Mouse (Mus musculus): ENCODE results near the gene Mrc1.

Mrc1 gene

GRCm38 (mm10) chr2:14244157-14244556 lies 15.0 kb downstream of the Mrc1 start:
- in situ Hi-C loops (cut with MboI, MseI): no loop called here

- in situ Hi-C loops (cut with MboI, MseI): no loop called here
These were observed 15.5 kb downstream of the Mrc1 start for GRCm38 (mm10) chr2:14244668-14245067.

- in situ Hi-C loops (cut with MboI, MseI): no loop called here
These were observed 20.8 kb downstream of the Mrc1 start for GRCm38 (mm10) chr2:14249839-14250564.

- in situ Hi-C loops (cut with MboI, MseI): no loop called here
These were observed 22.7 kb downstream of the Mrc1 start for GRCm38 (mm10) chr2:14251938-14252337.

- in situ Hi-C loops (cut with MboI, MseI): no loop called here
These were observed 29.2 kb downstream of the Mrc1 start for GRCm38 (mm10) chr2:14258345-14258850.

GRCm38 (mm10) chr2:14262090-14262489 lies 32.9 kb downstream of the Mrc1 start:
- in situ Hi-C loops (cut with MboI, MseI): no loop called here

- in situ Hi-C loops (cut with MboI, MseI): no loop called here
These were observed 40.0 kb downstream of the Mrc1 start for GRCm38 (mm10) chr2:14269160-14269559.

GRCm38 (mm10) chr2:14272088-14272487 lies 42.9 kb downstream of the Mrc1 start:
- in situ Hi-C loops (cut with MboI, MseI): no loop called here

- in situ Hi-C loops (cut with MboI, MseI): no loop called here
These were observed 46.6 kb downstream of the Mrc1 start for GRCm38 (mm10) chr2:14275796-14276195.

- in situ Hi-C loops (cut with MboI, MseI): no loop called here
These were observed 50.1 kb downstream of the Mrc1 start for GRCm38 (mm10) chr2:14279256-14279655.

GRCm38 (mm10) chr2:14279795-14280194 lies 50.6 kb downstream of the Mrc1 start:
- in situ Hi-C loops (cut with MboI, MseI): no loop called here

- in situ Hi-C loops (cut with MboI, MseI): no loop called here
These were observed 66.1 kb downstream of the Mrc1 start for GRCm38 (mm10) chr2:14295334-14295733.

- in situ Hi-C loops (cut with MboI, MseI): no loop called here
These were observed 83.6 kb downstream of the Mrc1 start for GRCm38 (mm10) chr2:14312505-14313380.

- in situ Hi-C loops (cut with MboI, MseI): no loop called here
These were observed 85.9 kb downstream of the Mrc1 start for GRCm38 (mm10) chr2:14315113-14315512.

GRCm38 (mm10) chr2:14341652-14342308 lies 112.6 kb downstream of the Mrc1 start:
- in situ Hi-C loops (cut with MboI, MseI): no loop called here

- in situ Hi-C loops (cut with MboI, MseI): no loop called here
These were observed 113.2 kb downstream of the Mrc1 start for GRCm38 (mm10) chr2:14342309-14342839.

Data from regulatory T cell (primary cell).